Mouse (Mus musculus) adrenal gland, adult 18-20 months (tissue): ENCODE results near the gene Ankrd13d. TPM values are rescaled to one million over a fixed set of nuclear protein-coding genes. Genes with fewer than 3 reads are reported as not detected.

Source experiments
- DNase-seq, 2 experiments: peaks; one replicate each; pipeline ENCODE4 v3.0.0; 2021 to 2022; ENCODE audit warnings: low spot score in 2 of 2
- microRNA-seq, 2 experiments: library from miRNA; unstranded; fragments of <30 nt; microRNA quantifications; one replicate each; pipeline ENCODE4 v1.2.0; 2021; ENCODE audit warnings: borderline number of aligned reads in 2 of 2
- total RNA-seq, 2 experiments: library from RNA; stranded (reverse); gene quantifications; 1 replicate in 1 of 2; 2 replicates in 1 of 2; pipeline ENCODE4 v1.2.3; 2021

Gene Ankrd13d
- total RNA-seq, 2 experiments from 2014 or later: 3.2 to 5.0 TPM

DNA sequence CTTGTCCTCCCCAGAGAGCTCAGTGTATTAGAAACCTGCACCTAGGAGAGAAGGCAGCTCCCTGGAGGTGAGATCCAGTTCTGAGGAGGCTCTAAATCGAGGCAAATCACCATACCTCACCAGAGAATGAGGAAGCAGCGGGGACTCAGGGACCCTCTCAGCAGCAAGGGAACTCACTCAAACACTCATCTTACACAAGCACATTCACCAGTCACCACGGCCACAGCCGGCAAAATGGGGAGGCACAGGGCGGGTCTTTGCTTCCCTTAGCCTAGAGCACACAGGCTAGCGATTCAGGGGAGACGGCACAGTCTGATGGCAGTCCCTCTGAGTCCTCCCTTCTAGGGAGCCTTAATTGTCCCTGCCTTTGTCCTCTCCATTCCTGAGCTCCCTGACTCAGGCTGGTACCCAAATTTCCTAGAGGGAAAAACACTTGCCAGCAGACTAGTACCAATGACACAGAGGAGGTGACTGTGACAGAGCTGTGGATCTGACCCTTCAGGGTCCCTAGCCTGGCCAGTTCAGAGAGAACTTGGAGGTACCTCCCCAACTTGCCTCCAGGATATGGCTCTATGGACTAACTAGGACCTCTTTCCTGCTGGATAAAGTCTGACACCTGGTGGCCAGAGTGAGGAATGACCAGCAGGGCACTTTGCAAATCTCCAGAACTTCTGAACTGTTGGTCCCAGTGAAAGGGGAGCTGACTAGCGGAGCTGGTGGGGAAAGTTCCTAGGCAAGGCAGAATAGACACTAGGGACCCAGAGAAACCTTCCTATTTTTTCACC lies 54.9 kb downstream of the Ankrd13d start:
- DNase-seq: peak; percentile 63 to 71

DNA sequence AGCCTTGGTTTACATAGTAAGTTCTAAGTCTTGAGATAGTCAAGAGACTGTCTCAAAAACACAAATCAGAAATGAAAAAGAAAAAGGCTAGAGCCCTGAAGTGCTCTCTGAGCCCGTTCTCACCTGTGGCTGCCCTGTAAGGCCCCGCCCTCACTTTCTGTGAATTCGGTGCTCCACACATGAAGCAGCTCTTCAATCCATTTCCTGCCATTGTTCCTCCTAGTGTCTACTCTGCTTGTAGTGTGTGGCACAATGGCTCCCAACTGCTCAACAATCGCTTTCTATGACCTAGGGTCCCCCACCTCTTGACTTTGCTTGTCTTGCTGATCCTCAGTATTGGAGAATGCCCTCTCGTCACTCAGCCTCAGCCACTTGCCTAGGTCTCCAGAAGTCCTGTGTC lies 55.5 kb downstream of the Ankrd13d start:
- DNase-seq: no peak

DNA sequence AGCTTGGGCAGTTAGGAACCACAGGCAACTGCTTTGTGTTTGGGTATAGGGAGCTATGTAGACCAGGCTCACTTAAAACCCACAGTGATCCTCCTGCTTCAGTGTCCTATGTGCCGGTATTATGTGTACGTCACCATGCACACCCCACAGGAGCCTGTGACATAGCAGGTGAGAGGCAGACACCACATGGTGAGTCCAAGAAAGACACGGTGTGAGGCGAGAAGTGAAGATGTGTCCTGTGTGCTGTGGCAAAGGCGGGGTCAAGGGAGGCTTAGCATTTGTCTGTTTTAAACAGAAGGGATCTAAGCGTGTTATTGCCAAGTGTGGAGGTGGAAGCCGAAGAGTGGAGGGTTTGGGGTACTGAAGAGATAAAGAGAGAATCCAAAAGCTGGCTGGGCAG lies 56.2 kb downstream of the Ankrd13d start:
- no peak for DNase-seq

DNA sequence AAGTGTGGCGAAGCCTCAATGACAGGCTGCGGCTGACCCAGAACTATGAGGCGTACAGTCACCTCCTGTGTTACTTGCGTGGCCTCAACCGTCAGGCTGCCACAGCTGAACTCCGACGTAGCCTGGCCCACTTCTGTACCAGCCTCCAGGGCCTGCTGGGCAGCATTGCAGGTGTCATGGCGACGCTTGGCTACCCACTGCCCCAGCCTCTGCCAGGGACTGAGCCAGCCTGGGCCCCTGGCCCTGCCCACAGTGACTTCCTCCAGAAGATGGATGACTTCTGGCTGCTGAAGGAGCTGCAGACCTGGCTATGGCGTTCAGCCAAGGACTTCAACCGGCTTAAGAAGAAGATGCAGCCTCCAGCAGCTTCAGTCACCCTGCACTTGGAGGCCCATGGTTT lies 60.8 kb downstream of the Ankrd13d start:
- DNase-seq: no peak

- DNase-seq: no peak
Observed at GRCm38 (mm10) chr19:4220957-4221743, 61.8 kb downstream of the Ankrd13d start.

DNA sequence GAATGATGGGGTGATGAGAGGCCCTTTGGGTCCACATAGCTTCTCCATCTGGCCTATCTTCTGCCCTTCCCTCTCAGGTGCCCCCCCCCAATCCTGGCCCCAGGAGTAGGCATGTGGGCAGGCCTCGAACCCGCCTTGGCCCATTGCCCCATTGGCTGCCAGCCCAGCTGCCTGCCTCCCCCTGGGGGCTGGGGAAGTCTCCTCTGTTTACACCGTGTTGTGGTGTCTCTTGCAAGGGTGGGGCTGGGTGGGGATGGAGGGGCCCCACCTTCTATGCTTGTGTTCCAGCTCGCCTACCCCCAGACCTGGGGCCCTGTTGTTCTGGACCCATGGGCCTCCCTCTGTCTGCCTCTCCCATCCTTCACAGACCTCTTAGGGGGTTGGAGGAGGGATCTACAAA lies 62.5 kb downstream of the Ankrd13d start:
- no peak for DNase-seq

Small RNAs within 50 kb of the gene (microRNA-seq; reads per million reads assigned to microRNA genes)
- gene Mir6985: 2.4 to 4.3 reads per million in 2 experiments

Other genes with a start within 250 kb of the Ankrd13d start
- 100 to 1,000 TPM; 392 to 420 TPM for gene Gstp1, start 245.2 kb downstream of the Ankrd13d start, total RNA-seq
- 10 to 100 TPM; 50.2 to 66.1 TPM for gene Gstp2, start 237.1 kb downstream of the Ankrd13d start, total RNA-seq
- gene Gstp3, start 223.6 kb downstream of the Ankrd13d start, total RNA-seq: 1 to 10 TPM; 2.0 to 2.1 TPM
- gene Cabp2, start 201.6 kb downstream of the Ankrd13d start, total RNA-seq: not detected
- 100 to 1,000 TPM; 125 to 147 TPM for gene Cdk2ap2, start 186.0 kb downstream of the Ankrd13d start, total RNA-seq
- 100 to 1,000 TPM in 1 of 2 experiments, 10 to 100 TPM in 1; 85.6 to 115 TPM for gene Pitpnm1, start 183.1 kb downstream of the Ankrd13d start, total RNA-seq
- 100 to 1,000 TPM; 119 to 121 TPM for gene Aip, start 157.3 kb downstream of the Ankrd13d start, total RNA-seq
- not detected for gene Gpr152, start 143.3 kb downstream of the Ankrd13d start, total RNA-seq
- under 1 TPM; 0.16 to 0.60 TPM for gene Cabp4, start 139.1 kb downstream of the Ankrd13d start, total RNA-seq
- 100 to 1,000 TPM; 145 to 150 TPM for gene Coro1b, start 134.5 kb downstream of the Ankrd13d start, total RNA-seq
- 1 to 10 TPM; 3.2 to 3.3 TPM for gene Ptprcap, start 129.5 kb downstream of the Ankrd13d start, total RNA-seq
- 10 to 100 TPM; 30.2 to 36.3 TPM for gene Rps6kb2, start 119.8 kb downstream of the Ankrd13d start, total RNA-seq
- gene Carns1, start 107.7 kb downstream of the Ankrd13d start, total RNA-seq: 1 to 10 TPM; 3.2 to 3.5 TPM
- gene Tbc1d10c, start 91.9 kb downstream of the Ankrd13d start, total RNA-seq: 1 to 10 TPM; 1.1 to 1.6 TPM
- 100 to 1,000 TPM; 353 to 384 TPM for gene Ppp1ca, start 91.1 kb downstream of the Ankrd13d start, total RNA-seq
- gene Rad9a, start 81.5 kb downstream of the Ankrd13d start, total RNA-seq: 1 to 10 TPM; 7.5 to 9.0 TPM
- gene Clcf1, start 68.9 kb downstream of the Ankrd13d start, total RNA-seq: 10 to 100 TPM in 1 of 2 experiments, 1 to 10 TPM in 1; 7.9 to 11.1 TPM
- not detected for gene AC109138.7, start 68.8 kb downstream of the Ankrd13d start, total RNA-seq
- gene Pold4, start 51.2 kb downstream of the Ankrd13d start, total RNA-seq: 10 to 100 TPM; 41.0 to 44.4 TPM
- gene Ssh3, start 14.0 kb downstream of the Ankrd13d start, total RNA-seq: 10 to 100 TPM; 23.7 to 31.6 TPM
- gene Grk2, start 23.1 kb upstream of the Ankrd13d start, total RNA-seq: 10 to 100 TPM; 55.9 to 62.9 TPM
- 100 to 1,000 TPM; 108 to 132 TPM for gene Kdm2a, start 115.1 kb upstream of the Ankrd13d start, total RNA-seq
- 10 to 100 TPM; 19.1 to 25.8 TPM for gene Rhod, start 156.3 kb upstream of the Ankrd13d start, total RNA-seq
- 10 to 100 TPM; 64.3 to 94.0 TPM for gene Syt12, start 194.3 kb upstream of the Ankrd13d start, total RNA-seq
- 100 to 1,000 TPM in 1 of 2 experiments, 10 to 100 TPM in 1; 42.0 to 133 TPM for gene 2010003K11Rik, start 215.4 kb upstream of the Ankrd13d start, total RNA-seq
- 100 to 1,000 TPM; 622 to 707 TPM for gene Pcx, start 227.3 kb upstream of the Ankrd13d start, total RNA-seq